Mouse (Mus musculus): ENCODE measurements at regions not wholly inside any gene's neighbourhood (a gene's known extent, or its start where the extent isn't known, plus 50 kb on each side); places are given as distances from the start of the nearest gene placed in this dataset.

GRCm38 (mm10) chr7:118042914-118043313 is 73.1 kb downstream of the Rps15a start:
- Histone ChIP-seq H3K4me3 (replicated peaks) (no peak overlapping the region), H3K4me2 (no peak overlapping the region), H3K36me3 (no peaks in the 10 kb centered on the region), H3K27me3 (no peaks in the 10 kb centered on the region), H3K9me3 (replicated peaks) (no peaks in the 10 kb centered on the region), H3K9ac (no peak overlapping the region), H3K4me1 (no peaks in the 10 kb centered on the region), H3K27ac (no peak overlapping the region)
- WGBS: 64% methylated on average over 10 of the region's 10 CpGs
- ATAC-seq (replicated peaks; ENCODE audit: low FRiP score): peak; percentile 62; the same call in 1 of the 2 replicates

- Histone ChIP-seq H3K4me2 (no peak overlapping the region), H3K4me1 (no peaks in the 10 kb centered on the region), H3K9ac (no peak overlapping the region), H3K9me3 (replicated peaks) (no peaks in the 10 kb centered on the region), H3K36me3 (no peaks in the 10 kb centered on the region), H3K27ac (no peak overlapping the region), H3K27me3 (no peaks in the 10 kb centered on the region), H3K4me3 (replicated peaks) (no peak overlapping the region)
- WGBS: 54% methylated on average over 4 of the region's 4 CpGs
- ATAC-seq (replicated peaks; ENCODE audit: low FRiP score): no peak
These were observed 76.1 kb downstream of the Rps15a start for GRCm38 (mm10) chr7:118039862-118040261.

GRCm38 (mm10) chr7:118037062-118037461 is 78.9 kb downstream of the Rps15a start:
- no peak overlapping the region for H3K27ac ChIP-seq
- H3K9ac ChIP-seq: no peak overlapping the region
- H3K27me3 ChIP-seq: no peaks in the 10 kb centered on the region
- WGBS: 68% methylated on average over 3 of the region's 3 CpGs
- H3K4me3 ChIP-seq (replicated peaks): no peak overlapping the region
- no peak for ATAC-seq (replicated peaks; ENCODE audit: low FRiP score)
- H3K9me3 ChIP-seq (replicated peaks): no peaks in the 10 kb centered on the region
- no peak overlapping the region for H3K4me2 ChIP-seq
- H3K4me1 ChIP-seq: no peaks in the 10 kb centered on the region
- no peaks in the 10 kb centered on the region for H3K36me3 ChIP-seq

GRCm38 (mm10) chr7:118026106-118026526 is 89.9 kb downstream of the Rps15a start:
- Histone ChIP-seq H3K9ac (no peak overlapping the region), H3K36me3 (no peaks in the 10 kb centered on the region), H3K4me3 (replicated peaks) (no peak overlapping the region), H3K4me2 (no peak overlapping the region), H3K27ac (no peak overlapping the region), H3K4me1 (no peaks in the 10 kb centered on the region), H3K9me3 (replicated peaks) (no peaks in the 10 kb centered on the region), H3K27me3 (no peaks in the 10 kb centered on the region)
- WGBS: 36% methylated on average over 10 of the region's 10 CpGs
- no peak for ATAC-seq (replicated peaks; ENCODE audit: low FRiP score)

- ATAC-seq (replicated peaks; ENCODE audit: low FRiP score): no peak
- H3K9me3 ChIP-seq (replicated peaks): no peaks in the 10 kb centered on the region
- no peak overlapping the region for H3K9ac ChIP-seq
- H3K27me3 ChIP-seq: no peaks in the 10 kb centered on the region
- no peaks in the 10 kb centered on the region for H3K36me3 ChIP-seq
- H3K4me2 ChIP-seq: no peak overlapping the region
- H3K4me1 ChIP-seq: no peaks in the 10 kb centered on the region
- H3K4me3 ChIP-seq (replicated peaks): no peak overlapping the region
- WGBS: 86% methylated on average over 7 of the region's 7 CpGs
- no peak overlapping the region for H3K27ac ChIP-seq
These were observed 111.4 kb downstream of the Rps15a start for GRCm38 (mm10) chr7:118004620-118005019.

- Histone ChIP-seq H3K27me3 (no peaks in the 10 kb centered on the region), H3K36me3 (no peaks in the 10 kb centered on the region), H3K4me2 (no peak overlapping the region), H3K4me1 (no peaks in the 10 kb centered on the region), H3K9ac (no peak overlapping the region), H3K27ac (no peak overlapping the region), H3K4me3 (replicated peaks) (no peak overlapping the region), H3K9me3 (replicated peaks) (no peaks in the 10 kb centered on the region)
- 70% methylated on average over 3 of the region's 3 CpGs for WGBS
- no peak for ATAC-seq (replicated peaks; ENCODE audit: low FRiP score)
These were observed 114.1 kb downstream of the Rps15a start for GRCm38 (mm10) chr7:118001881-118002280.

- no peak overlapping the region for H3K4me2 ChIP-seq
- no peak; the same call in 1 of the 2 replicates for ATAC-seq (replicated peaks; ENCODE audit: low FRiP score)
- WGBS: 4% methylated on average over 4 of the region's 4 CpGs
These were observed 114.9 kb downstream of the Rps15a start for GRCm38 (mm10) chr7:118001121-118001520.

GRCm38 (mm10) chr7:117982177-117982576 is 133.8 kb downstream of the Rps15a start:
- no peak overlapping the region for H3K9ac ChIP-seq
- no peaks in the 10 kb centered on the region for H3K9me3 ChIP-seq (replicated peaks)
- WGBS: 76% methylated on average over 4 of the region's 4 CpGs
- no peak overlapping the region for H3K4me2 ChIP-seq
- ATAC-seq (replicated peaks; ENCODE audit: low FRiP score): no peak
- H3K4me3 ChIP-seq (replicated peaks): no peak overlapping the region
- H3K27me3 ChIP-seq: no peaks in the 10 kb centered on the region
- no peaks in the 10 kb centered on the region for H3K36me3 ChIP-seq
- no peaks in the 10 kb centered on the region for H3K4me1 ChIP-seq
- no peak overlapping the region for H3K27ac ChIP-seq

More at GRCm38 (mm10) chr7:118001121-118001520, 114.9 kb downstream of the Rps15a start:
- H3K27ac ChIP-seq: no peak overlapping the region
- H3K4me1 ChIP-seq: no peaks in the 10 kb centered on the region
- H3K9ac ChIP-seq: no peak overlapping the region
- no peaks in the 10 kb centered on the region for H3K9me3 ChIP-seq (replicated peaks)
- no peak overlapping the region for H3K4me3 ChIP-seq (replicated peaks)
- H3K27me3 ChIP-seq: no peaks in the 10 kb centered on the region
- no peaks in the 10 kb centered on the region for H3K36me3 ChIP-seq

GRCm38 (mm10) chr7:117971176-117971575 is 144.8 kb downstream of the Rps15a start:
- WGBS: 27% methylated on average over 1 of the region's 1 CpGs
- no peaks in the 10 kb centered on the region for H3K9me3 ChIP-seq (replicated peaks)
- no peak overlapping the region for H3K4me2 ChIP-seq
- no peak overlapping the region for H3K4me3 ChIP-seq (replicated peaks)
- ATAC-seq (replicated peaks; ENCODE audit: low FRiP score): no peak
- H3K9ac ChIP-seq: no peak overlapping the region
- no peaks in the 10 kb centered on the region for H3K27me3 ChIP-seq
- H3K4me1 ChIP-seq: no peaks in the 10 kb centered on the region
- H3K27ac ChIP-seq: no peak overlapping the region
- no peaks in the 10 kb centered on the region for H3K36me3 ChIP-seq

- no peak overlapping the region for H3K27ac ChIP-seq
- H3K9ac ChIP-seq: no peak overlapping the region
- no peak overlapping the region for H3K4me2 ChIP-seq
- no peaks in the 10 kb centered on the region for H3K36me3 ChIP-seq
- no peak for ATAC-seq (replicated peaks; ENCODE audit: low FRiP score)
- H3K4me1 ChIP-seq: no peaks in the 10 kb centered on the region
- no peak overlapping the region for H3K4me3 ChIP-seq (replicated peaks)
- no peaks in the 10 kb centered on the region for H3K9me3 ChIP-seq (replicated peaks)
- no peaks in the 10 kb centered on the region for H3K27me3 ChIP-seq
- 85% methylated on average over 3 of the region's 3 CpGs for WGBS
These were observed 172.6 kb downstream of the Rps15a start for GRCm38 (mm10) chr7:117943435-117943834.

- H3K27me3 ChIP-seq: no peaks in the 10 kb centered on the region
- no peak for ATAC-seq (replicated peaks; ENCODE audit: low FRiP score)
- H3K4me1 ChIP-seq: no peaks in the 10 kb centered on the region
- H3K27ac ChIP-seq: no peak overlapping the region
- 77% methylated on average over 7 of the region's 7 CpGs for WGBS
- H3K36me3 ChIP-seq: no peaks in the 10 kb centered on the region
- no peaks in the 10 kb centered on the region for H3K9me3 ChIP-seq (replicated peaks)
- no peak overlapping the region for H3K4me2 ChIP-seq
- no peak overlapping the region for H3K4me3 ChIP-seq (replicated peaks)
- no peak overlapping the region for H3K9ac ChIP-seq
These were observed 176.4 kb downstream of the Rps15a start for GRCm38 (mm10) chr7:117939618-117940017.

- WGBS: 59% methylated on average over 3 of the region's 3 CpGs
- ATAC-seq (replicated peaks; ENCODE audit: low FRiP score): no peak
- Histone ChIP-seq H3K36me3 (no peaks in the 10 kb centered on the region), H3K4me3 (replicated peaks) (no peak overlapping the region), H3K4me1 (no peaks in the 10 kb centered on the region), H3K27ac (no peak overlapping the region), H3K9me3 (replicated peaks) (no peaks in the 10 kb centered on the region), H3K27me3 (no peaks in the 10 kb centered on the region), H3K9ac (no peak overlapping the region), H3K4me2 (no peak overlapping the region)
These were observed 181.1 kb downstream of the Rps15a start for GRCm38 (mm10) chr7:117934908-117935307.

- Histone ChIP-seq H3K9me3 (replicated peaks) (no peaks in the 10 kb centered on the region), H3K27ac (no peak overlapping the region), H3K4me3 (replicated peaks) (no peak overlapping the region), H3K9ac (no peak overlapping the region), H3K4me1 (no peaks in the 10 kb centered on the region), H3K36me3 (no peaks in the 10 kb centered on the region), H3K4me2 (no peak overlapping the region), H3K27me3 (no peaks in the 10 kb centered on the region)
- 37% methylated on average over 12 of the region's 12 CpGs for whole genome bisulfite sequencing
- no peak for ATAC-seq (replicated peaks; ENCODE audit: low FRiP score)
These were observed 184.6 kb downstream of the Rps15a start for GRCm38 (mm10) chr7:117931234-117931895.

Data from kidney, embryonic 15.5 days (tissue).